Mouse (Mus musculus) heart, postnatal 0 days (tissue): ENCODE measurements around the gene Npas1.

Source experiments
- CTCF ChIP-seq: IDR thresholded peaks from 2 replicates; pipeline ENCODE4 v1.5.1; 2016; ENCODE audit warnings: antibody characterized with exemption, control low read depth, low read depth
- EP300 ChIP-seq: IDR thresholded peaks from 2 replicates; pipeline ENCODE4 v1.6.1; 2016; ENCODE audit warnings: antibody characterized with exemption, low read depth

- TF ChIP-seq CTCF (no peak), EP300 (no peak)
These were observed 65.2 kb downstream of the Npas1 start for GRCm38 (mm10) chr7:16412220-16412896.
